Mouse (Mus musculus): ENCODE measurements around the gene Epyc. TPM values are rescaled to one million over a fixed set of nuclear protein-coding genes. Genes with fewer than 3 reads are reported as not detected.
A peak's percentile ranks its signal among the peaks of the same experiment; 100 is the strongest.

Epyc gene
- 0.59 and 0.78 TPM in 2 replicates for polyA plus RNA-seq (2015; fragmentation: Nextera tagmentation; extraction: Ambion mirVana)

DNA sequence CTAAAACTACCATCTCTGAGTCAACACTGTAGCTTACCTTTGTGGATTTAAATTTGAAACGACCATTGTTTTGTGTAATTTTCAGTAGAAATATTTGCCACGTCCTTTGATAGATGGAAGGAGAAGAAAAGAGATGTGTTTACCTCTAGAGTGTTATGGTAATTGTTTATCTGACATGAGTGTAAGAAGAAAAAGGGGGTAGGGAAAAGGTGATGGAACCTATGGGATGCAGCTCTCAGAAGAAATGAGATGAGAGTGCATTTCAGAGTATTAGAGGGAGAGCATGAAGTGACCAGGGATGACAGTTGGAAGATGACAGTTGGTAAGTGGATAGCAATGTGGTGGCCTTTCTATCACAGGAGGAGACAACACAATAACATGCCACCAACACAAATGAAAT, at the start of gene Epyc:
Gene Epyc, plus strand, starts transcription at position 301 of the 400 bp plus-strand sequence.
- Histone ChIP-seq H3K4me2 (ENCODE audit: low read depth, low read length) (no peak within 1 kb of the TSS), H3K4me1 (replicated peaks; ENCODE audit: control insufficient read depth, insufficient read depth, low read length) (no peaks in the 10 kb centered on the region), H3K9ac (ENCODE audit: low read length) (no peak within 1 kb of the TSS), H3K27me3 (ENCODE audit: control insufficient read depth, insufficient read depth, low read depth, low read length) (no peaks in the 10 kb centered on the region), H3K4me3 (ENCODE audit: low read length) (no peak within 1 kb of the TSS), H3K27ac (ENCODE audit: low read length) (no peak within 1 kb of the TSS), H3K9me3 (ENCODE audit: control insufficient read depth, low read length) (no peaks in the 10 kb centered on the region), H3K36me3 (ENCODE audit: control insufficient read depth, insufficient read depth, low read length) (no peaks in the 10 kb centered on the region)
- no peak for ATAC-seq (ENCODE audit: low read depth)
- WGBS: 77% methylated on average over 2 of the region's 2 CpGs

GRCm38 (mm10) chr10:97595680-97596079, 48.2 kb upstream of the Epyc start:
- Histone ChIP-seq H3K9ac (ENCODE audit: low read length) (no peak overlapping the region), H3K36me3 (ENCODE audit: control insufficient read depth, insufficient read depth, low read length) (no peaks in the 10 kb centered on the region), H3K27ac (ENCODE audit: low read length) (no peak overlapping the region), H3K4me3 (ENCODE audit: low read length) (no peak overlapping the region), H3K27me3 (ENCODE audit: control insufficient read depth, insufficient read depth, low read depth, low read length) (no peaks in the 10 kb centered on the region), H3K4me2 (ENCODE audit: low read depth, low read length) (no peak overlapping the region), H3K9me3 (ENCODE audit: control insufficient read depth, low read length) (no peaks in the 10 kb centered on the region), H3K4me1 (replicated peaks; ENCODE audit: control insufficient read depth, insufficient read depth, low read length) (no peaks in the 10 kb centered on the region)
- no peak for ATAC-seq (ENCODE audit: low read depth)
- 81% methylated on average over 1 of the region's 1 CpGs for WGBS

GRCm38 (mm10) chr10:97601744-97602143, 42.1 kb upstream of the Epyc start:
- Histone ChIP-seq H3K4me1 (replicated peaks; ENCODE audit: control insufficient read depth, insufficient read depth, low read length) (no peaks in the 10 kb centered on the region), H3K9ac (ENCODE audit: low read length) (no peak overlapping the region), H3K9me3 (ENCODE audit: control insufficient read depth, low read length) (no peaks in the 10 kb centered on the region), H3K4me2 (ENCODE audit: low read depth, low read length) (no peak overlapping the region), H3K36me3 (ENCODE audit: control insufficient read depth, insufficient read depth, low read length) (no peaks in the 10 kb centered on the region), H3K27ac (ENCODE audit: low read length) (no peak overlapping the region), H3K4me3 (ENCODE audit: low read length) (no peak overlapping the region), H3K27me3 (ENCODE audit: control insufficient read depth, insufficient read depth, low read depth, low read length) (no peaks in the 10 kb centered on the region)
- no peak for ATAC-seq (ENCODE audit: low read depth)
- WGBS: 48% methylated on average over 4 of the region's 4 CpGs

DNA sequence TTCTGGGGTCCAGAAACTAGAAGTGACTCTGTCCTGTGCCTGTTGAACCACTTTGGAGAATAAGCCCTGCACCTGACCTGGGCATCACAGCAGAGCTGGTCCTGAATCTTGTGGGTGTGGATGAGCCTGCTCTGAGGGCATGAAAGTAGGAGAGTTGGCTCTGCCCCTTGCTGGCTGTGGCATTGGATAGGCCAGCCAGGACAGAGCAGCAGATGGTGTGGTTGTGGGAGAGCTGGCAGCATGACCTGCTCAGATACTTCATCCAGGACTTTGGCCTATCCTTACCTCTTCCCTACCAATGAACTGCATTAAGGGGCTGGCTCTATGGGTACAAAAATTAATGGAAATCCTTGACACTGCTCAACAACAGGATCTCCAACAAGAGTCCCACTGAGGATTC, 40.6 kb upstream of the Epyc start:
- no peak overlapping the region for H3K27ac ChIP-seq (ENCODE audit: low read length)
- no peaks in the 10 kb centered on the region for H3K27me3 ChIP-seq (ENCODE audit: control insufficient read depth, insufficient read depth, low read depth, low read length)
- H3K4me2 ChIP-seq (ENCODE audit: low read depth, low read length): no peak overlapping the region
- H3K4me1 ChIP-seq (replicated peaks; ENCODE audit: control insufficient read depth, insufficient read depth, low read length): no peaks in the 10 kb centered on the region
- no peaks in the 10 kb centered on the region for H3K9me3 ChIP-seq (ENCODE audit: control insufficient read depth, low read length)
- no peaks in the 10 kb centered on the region for H3K36me3 ChIP-seq (ENCODE audit: control insufficient read depth, insufficient read depth, low read length)
- no peak for ATAC-seq (ENCODE audit: low read depth)
- no peak overlapping the region for H3K4me3 ChIP-seq (ENCODE audit: low read length)
- H3K9ac ChIP-seq (ENCODE audit: low read length): no peak overlapping the region

GRCm38 (mm10) chr10:97606579-97606978, 37.3 kb upstream of the Epyc start, which contains the start of gene Kera:
TSS of gene Kera (plus strand) at chr10:97606879.
- Histone ChIP-seq H3K4me2 (ENCODE audit: low read depth, low read length) (no peak within 1 kb of the TSS), H3K9me3 (ENCODE audit: control insufficient read depth, low read length) (no peaks in the 10 kb centered on the region), H3K9ac (ENCODE audit: low read length) (no peak within 1 kb of the TSS), H3K4me1 (replicated peaks; ENCODE audit: control insufficient read depth, insufficient read depth, low read length) (no peaks in the 10 kb centered on the region), H3K4me3 (ENCODE audit: low read length) (no peak within 1 kb of the TSS), H3K27me3 (ENCODE audit: control insufficient read depth, insufficient read depth, low read depth, low read length) (no peaks in the 10 kb centered on the region), H3K36me3 (ENCODE audit: control insufficient read depth, insufficient read depth, low read length) (no peaks in the 10 kb centered on the region), H3K27ac (ENCODE audit: low read length) (no peak within 1 kb of the TSS)
- ATAC-seq (ENCODE audit: low read depth): no peak
- WGBS: 71% methylated on average over 2 of the region's 2 CpGs

DNA sequence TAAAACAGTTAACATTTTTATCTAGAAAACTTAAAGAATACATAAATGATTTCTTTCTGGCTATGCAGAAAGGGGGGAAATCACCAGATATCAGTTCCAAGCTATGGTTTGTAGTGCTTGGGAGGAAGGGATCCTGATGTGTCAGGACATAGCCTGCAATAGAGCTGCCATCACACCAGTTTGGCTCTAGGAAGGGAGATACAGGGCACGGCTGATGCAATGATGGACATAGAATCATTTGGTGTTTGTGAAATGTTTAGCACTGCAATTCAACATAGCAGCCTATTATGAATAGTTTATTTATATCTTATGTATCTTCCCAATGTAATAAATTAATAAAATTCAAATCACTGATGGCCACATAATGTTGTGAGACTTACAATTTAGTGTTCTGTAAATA, 21.5 kb upstream of the Epyc start:
- Histone ChIP-seq H3K36me3 (ENCODE audit: control insufficient read depth, insufficient read depth, low read length) (no peaks in the 10 kb centered on the region), H3K4me2 (ENCODE audit: low read depth, low read length) (no peak overlapping the region), H3K9ac (ENCODE audit: low read length) (no peak overlapping the region), H3K4me1 (replicated peaks; ENCODE audit: control insufficient read depth, insufficient read depth, low read length) (no peaks in the 10 kb centered on the region), H3K4me3 (ENCODE audit: low read length) (no peak overlapping the region), H3K9me3 (ENCODE audit: control insufficient read depth, low read length) (no peaks in the 10 kb centered on the region), H3K27ac (ENCODE audit: low read length) (no peak overlapping the region), H3K27me3 (ENCODE audit: control insufficient read depth, insufficient read depth, low read depth, low read length) (no peaks in the 10 kb centered on the region)
- 48% methylated on average over 1 of the region's 1 CpGs for WGBS
- ATAC-seq (ENCODE audit: low read depth): peak; percentile 43; the same call in 1 of the 2 replicates

- no peak overlapping the region for H3K9ac ChIP-seq (ENCODE audit: low read length)
- H3K9me3 ChIP-seq (ENCODE audit: control insufficient read depth, low read length): no peaks in the 10 kb centered on the region
- H3K27ac ChIP-seq (ENCODE audit: low read length): no peak overlapping the region
- H3K4me2 ChIP-seq (ENCODE audit: low read depth, low read length): no peak overlapping the region
- H3K27me3 ChIP-seq (ENCODE audit: control insufficient read depth, insufficient read depth, low read depth, low read length): no peaks in the 10 kb centered on the region
- ATAC-seq (ENCODE audit: low read depth): peak; percentile 70
- no peak overlapping the region for H3K4me3 ChIP-seq (ENCODE audit: low read length)
- no peaks in the 10 kb centered on the region for H3K36me3 ChIP-seq (ENCODE audit: control insufficient read depth, insufficient read depth, low read length)
- 40% methylated on average over 2 of the region's 2 CpGs for WGBS
- no peaks in the 10 kb centered on the region for H3K4me1 ChIP-seq (replicated peaks; ENCODE audit: control insufficient read depth, insufficient read depth, low read length)
Measured at GRCm38 (mm10) chr10:97624381-97624780, 19.5 kb upstream of the Epyc start.

DNA sequence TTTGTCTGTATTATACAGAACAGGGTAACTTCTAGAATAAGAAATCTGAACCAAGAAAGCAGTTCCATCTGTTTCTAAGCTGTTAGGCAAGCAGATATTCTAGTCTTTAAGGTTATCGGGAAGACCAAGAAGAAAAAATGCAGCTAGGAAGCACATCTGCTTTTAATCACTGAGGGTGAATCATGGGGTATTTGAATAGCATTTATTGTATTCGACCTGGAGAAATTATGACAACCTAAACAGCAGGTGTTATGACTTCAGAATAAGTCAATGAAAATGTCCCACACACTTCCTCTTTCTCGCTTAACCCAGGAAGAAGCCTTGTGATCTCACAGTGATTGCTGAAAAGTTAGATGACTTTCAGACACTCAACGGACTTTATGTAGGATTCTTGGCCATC, 18.8 kb upstream of the Epyc start:
- H3K36me3 ChIP-seq (ENCODE audit: control insufficient read depth, insufficient read depth, low read length): no peaks in the 10 kb centered on the region
- no peak overlapping the region for H3K4me2 ChIP-seq (ENCODE audit: low read depth, low read length)
- H3K9me3 ChIP-seq (ENCODE audit: control insufficient read depth, low read length): no peaks in the 10 kb centered on the region
- H3K9ac ChIP-seq (ENCODE audit: low read length): no peak overlapping the region
- no peak for ATAC-seq (ENCODE audit: low read depth)
- no peak overlapping the region for H3K27ac ChIP-seq (ENCODE audit: low read length)
- H3K27me3 ChIP-seq (ENCODE audit: control insufficient read depth, insufficient read depth, low read depth, low read length): no peaks in the 10 kb centered on the region
- H3K4me1 ChIP-seq (replicated peaks; ENCODE audit: control insufficient read depth, insufficient read depth, low read length): no peaks in the 10 kb centered on the region
- H3K4me3 ChIP-seq (ENCODE audit: low read length): no peak overlapping the region
- WGBS: 51% methylated on average over 4 of the region's 4 CpGs

- Histone ChIP-seq H3K4me2 (ENCODE audit: low read depth, low read length) (no peak overlapping the region), H3K27ac (ENCODE audit: low read length) (no peak overlapping the region), H3K36me3 (ENCODE audit: control insufficient read depth, insufficient read depth, low read length) (no peaks in the 10 kb centered on the region), H3K27me3 (ENCODE audit: control insufficient read depth, insufficient read depth, low read depth, low read length) (no peaks in the 10 kb centered on the region), H3K4me1 (replicated peaks; ENCODE audit: control insufficient read depth, insufficient read depth, low read length) (no peaks in the 10 kb centered on the region), H3K9ac (ENCODE audit: low read length) (no peak overlapping the region), H3K9me3 (ENCODE audit: control insufficient read depth, low read length) (no peaks in the 10 kb centered on the region), H3K4me3 (ENCODE audit: low read length) (no peak overlapping the region)
- no peak for ATAC-seq (ENCODE audit: low read depth)
- 90% methylated on average over 1 of the region's 1 CpGs for WGBS
Measured at GRCm38 (mm10) chr10:97626543-97626942, 17.3 kb upstream of the Epyc start.

DNA sequence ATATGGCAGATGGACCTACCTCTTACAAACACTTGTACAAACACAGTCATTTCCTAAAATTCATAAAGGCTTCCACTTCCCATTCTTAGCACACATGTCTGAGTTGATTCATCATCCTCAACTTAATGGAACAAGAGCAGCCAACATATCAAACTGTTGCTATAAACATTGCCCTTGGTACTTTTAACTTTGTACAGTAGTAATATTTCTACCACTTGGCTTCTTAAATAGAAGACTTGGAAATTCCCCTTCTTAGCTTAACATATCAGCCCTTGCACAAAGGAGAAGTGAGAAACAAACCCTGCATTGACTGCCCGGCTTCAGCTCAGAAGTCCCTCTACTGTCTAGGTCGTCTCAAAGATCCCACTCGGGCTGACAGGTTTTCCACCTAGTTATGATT, 12.8 kb upstream of the Epyc start:
- no peaks in the 10 kb centered on the region for H3K9me3 ChIP-seq (ENCODE audit: control insufficient read depth, low read length)
- H3K4me1 ChIP-seq (replicated peaks; ENCODE audit: control insufficient read depth, insufficient read depth, low read length): no peaks in the 10 kb centered on the region
- no peak overlapping the region for H3K9ac ChIP-seq (ENCODE audit: low read length)
- H3K4me3 ChIP-seq (ENCODE audit: low read length): no peak overlapping the region
- no peak overlapping the region for H3K4me2 ChIP-seq (ENCODE audit: low read depth, low read length)
- WGBS: 77% methylated on average over 3 of the region's 3 CpGs
- H3K27ac ChIP-seq (ENCODE audit: low read length): no peak overlapping the region
- no peaks in the 10 kb centered on the region for H3K36me3 ChIP-seq (ENCODE audit: control insufficient read depth, insufficient read depth, low read length)
- no peak for ATAC-seq (ENCODE audit: low read depth)
- H3K27me3 ChIP-seq (ENCODE audit: control insufficient read depth, insufficient read depth, low read depth, low read length): no peaks in the 10 kb centered on the region

Data from lung, embryonic 16.5 days (tissue).